Mouse (Mus musculus): Measurements from ENCODE around the gene Psg21. TPM values are rescaled to one million over a fixed set of nuclear protein-coding genes. Genes with fewer than 3 reads are reported as not detected.
"Not testable (repeated sequence)": the region's sequence is repeated elsewhere in the genome, so short reads cannot be mapped to it uniquely, and the experiment has no call there.

Psg21 gene
- polyA plus RNA-seq (2012; rRNA removed) (0.02 TPM in 1 of 2 replicates, not detected in the other), polyA plus RNA-seq (2014; fragmentation: Nextera tagmentation; extraction: Ambion mirVana) (not detected in 2 replicates)

DNA sequence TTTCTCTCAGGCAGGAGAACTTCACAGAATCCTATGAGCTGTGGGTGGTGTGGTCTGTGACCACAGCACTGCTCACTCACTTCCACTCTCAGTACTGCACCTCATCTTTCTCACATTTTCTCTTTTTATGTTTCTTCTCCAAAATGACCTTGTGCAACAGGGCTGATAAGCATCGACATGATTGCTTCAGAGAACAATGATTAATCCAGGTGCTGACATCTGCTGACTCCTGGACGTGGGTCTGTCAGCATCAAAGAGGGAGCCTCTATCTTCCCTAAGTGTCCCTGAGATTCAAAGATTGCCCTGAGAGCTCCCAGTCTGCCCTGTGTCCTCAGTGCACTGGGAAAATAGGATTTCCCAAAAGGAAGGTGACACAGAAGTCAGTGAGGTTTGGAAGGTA, at the start of gene Psg21:
Gene Psg21, minus strand, starts transcription at position 101 of the 400 bp plus-strand sequence.
- not testable (repeated sequence) for H3K36me3 ChIP-seq (replicated peaks; ENCODE audit: control insufficient read depth, insufficient read depth, low read depth); H3K27me3 ChIP-seq (ENCODE audit: control insufficient read depth, insufficient read depth, low read length); DNase-seq (ENCODE audit: low read depth in 3 of 3, low spot score in 3 of 3); H3K9me3 ChIP-seq (ENCODE audit: control insufficient read depth, low read length); H3K4me2 ChIP-seq (ENCODE audit: low read depth); ATAC-seq (ENCODE audit: insufficient read depth); H3K27ac ChIP-seq; H3K9ac ChIP-seq (replicated peaks); H3K4me1 ChIP-seq (replicated peaks; ENCODE audit: control insufficient read depth in 2 of 2, insufficient read depth in 2 of 2, low read length in 1 of 2); H3K4me3 ChIP-seq (ENCODE audit: insufficient read depth in 1 of 2, low read depth in 2 of 2, low read length in 2 of 2)
- WGBS (ENCODE audit: insufficient replicate concordance): 24% methylated on average over 1 of the region's 2 CpGs

GRCm38 (mm10) chr7:18686085-18686484, 29.6 kb upstream of the Psg21 start, which contains the start of gene Psg20:
Gene Psg20 (minus strand): TSS chr7:18686185.
- no peak within 1 kb of the TSS for H3K4me2 ChIP-seq (ENCODE audit: low read depth)
- no peaks in the 10 kb centered on the region for H3K9me3 ChIP-seq (ENCODE audit: control insufficient read depth, low read length)
- H3K4me1 ChIP-seq (replicated peaks; ENCODE audit: control insufficient read depth in 2 of 2, insufficient read depth in 2 of 2, low read length in 1 of 2): no peaks in the 10 kb centered on the region
- 32% methylated on average over 2 of the region's 2 CpGs for WGBS (ENCODE audit: insufficient replicate concordance)
- no peak for DNase-seq (ENCODE audit: low read depth in 3 of 3, low spot score in 3 of 3)
- no peak within 1 kb of the TSS for H3K27ac ChIP-seq
- no peak within 1 kb of the TSS for H3K4me3 ChIP-seq (ENCODE audit: insufficient read depth in 1 of 2, low read depth in 2 of 2, low read length in 2 of 2)
- no peak within 1 kb of the TSS for H3K9ac ChIP-seq (replicated peaks)
- no peaks in the 10 kb centered on the region for H3K27me3 ChIP-seq (ENCODE audit: control insufficient read depth, insufficient read depth, low read length)
- TF ChIP-seq EP300 (IDR thresholded peaks at IDR 0.05; ENCODE audit: low read depth): no peak
- H3K36me3 ChIP-seq (replicated peaks; ENCODE audit: control insufficient read depth, insufficient read depth, low read depth): no peaks in the 10 kb centered on the region
- ATAC-seq (ENCODE audit: insufficient read depth): no peak

DNA sequence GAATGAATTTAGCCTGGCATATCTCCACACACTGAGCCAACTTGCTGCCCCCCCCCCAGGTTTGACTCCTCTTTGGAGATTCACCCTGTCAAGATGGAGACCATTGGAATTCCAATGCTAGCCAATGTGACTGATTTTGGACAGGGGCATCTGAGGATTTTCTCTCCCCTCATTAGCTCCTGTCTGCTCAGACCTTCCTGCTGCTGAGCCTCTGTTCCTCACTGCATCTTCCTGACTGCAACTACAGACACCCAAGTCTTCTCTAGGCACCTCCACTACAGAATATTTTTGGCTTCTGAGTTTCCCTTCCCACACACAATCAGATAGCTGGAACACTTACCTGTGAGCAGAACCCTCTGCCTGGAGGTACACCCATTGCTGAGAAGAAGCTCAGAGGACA, 29.1 kb upstream of the Psg21 start:
- Histone ChIP-seq H3K4me3 (ENCODE audit: insufficient read depth in 1 of 2, low read depth in 2 of 2, low read length in 2 of 2) (no peak overlapping the region), H3K27ac (no peak overlapping the region), H3K9me3 (ENCODE audit: control insufficient read depth, low read length) (no peaks in the 10 kb centered on the region), H3K4me1 (replicated peaks; ENCODE audit: control insufficient read depth in 2 of 2, insufficient read depth in 2 of 2, low read length in 1 of 2) (no peaks in the 10 kb centered on the region), H3K9ac (replicated peaks) (no peak overlapping the region), H3K27me3 (ENCODE audit: control insufficient read depth, insufficient read depth, low read length) (no peaks in the 10 kb centered on the region), H3K4me2 (ENCODE audit: low read depth) (no peak overlapping the region), H3K36me3 (replicated peaks; ENCODE audit: control insufficient read depth, insufficient read depth, low read depth) (no peaks in the 10 kb centered on the region)
- DNase-seq (ENCODE audit: low read depth in 3 of 3, low spot score in 3 of 3): no peak
- no peak for ATAC-seq (ENCODE audit: insufficient read depth)
- no peak for TF ChIP-seq CTCF (IDR thresholded peaks at IDR 0.05; ENCODE audit: low read depth)
- no peak for TF ChIP-seq EP300 (IDR thresholded peaks at IDR 0.05; ENCODE audit: low read depth)

DNA sequence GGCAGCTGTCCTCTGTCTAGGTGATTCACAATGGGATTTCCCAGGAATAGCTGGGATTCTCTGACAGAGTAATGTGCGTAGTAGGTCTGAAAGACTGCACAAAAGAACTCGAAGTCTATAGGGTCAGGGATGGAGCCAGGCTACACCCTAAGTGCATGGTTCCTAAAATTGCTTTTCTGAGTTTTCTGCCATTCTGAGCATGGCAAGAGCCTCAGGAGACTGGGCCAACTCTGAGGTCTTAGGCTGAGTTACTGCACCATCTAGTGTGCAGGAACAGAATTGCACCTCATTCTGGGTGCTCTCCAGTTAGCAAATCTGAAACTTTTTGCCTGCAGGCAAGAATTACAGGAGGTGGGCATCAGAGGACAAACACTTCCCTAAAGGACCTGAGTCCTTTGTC, 23.2 kb upstream of the Psg21 start:
- no peaks in the 10 kb centered on the region for H3K27me3 ChIP-seq (ENCODE audit: control insufficient read depth, insufficient read depth, low read length)
- WGBS (ENCODE audit: insufficient replicate concordance): 25% methylated on average over 2 of the region's 2 CpGs
- TF ChIP-seq EP300 (IDR thresholded peaks at IDR 0.05; ENCODE audit: low read depth) (no peak), CTCF (IDR thresholded peaks at IDR 0.05; ENCODE audit: low read depth) (peak; percentile 58)
- H3K9me3 ChIP-seq (ENCODE audit: control insufficient read depth, low read length): no peaks in the 10 kb centered on the region
- H3K4me2 ChIP-seq (ENCODE audit: low read depth): no peak overlapping the region
- no peak overlapping the region for H3K27ac ChIP-seq
- no peaks in the 10 kb centered on the region for H3K4me1 ChIP-seq (replicated peaks; ENCODE audit: control insufficient read depth in 2 of 2, insufficient read depth in 2 of 2, low read length in 1 of 2)
- H3K4me3 ChIP-seq (ENCODE audit: insufficient read depth in 1 of 2, low read depth in 2 of 2, low read length in 2 of 2): no peak overlapping the region
- ATAC-seq (ENCODE audit: insufficient read depth) (no peak), DNase-seq (ENCODE audit: low read depth in 3 of 3, low spot score in 3 of 3) (no peak)
- H3K36me3 ChIP-seq (replicated peaks; ENCODE audit: control insufficient read depth, insufficient read depth, low read depth): no peaks in the 10 kb centered on the region
- no peak overlapping the region for H3K9ac ChIP-seq (replicated peaks)

DNA sequence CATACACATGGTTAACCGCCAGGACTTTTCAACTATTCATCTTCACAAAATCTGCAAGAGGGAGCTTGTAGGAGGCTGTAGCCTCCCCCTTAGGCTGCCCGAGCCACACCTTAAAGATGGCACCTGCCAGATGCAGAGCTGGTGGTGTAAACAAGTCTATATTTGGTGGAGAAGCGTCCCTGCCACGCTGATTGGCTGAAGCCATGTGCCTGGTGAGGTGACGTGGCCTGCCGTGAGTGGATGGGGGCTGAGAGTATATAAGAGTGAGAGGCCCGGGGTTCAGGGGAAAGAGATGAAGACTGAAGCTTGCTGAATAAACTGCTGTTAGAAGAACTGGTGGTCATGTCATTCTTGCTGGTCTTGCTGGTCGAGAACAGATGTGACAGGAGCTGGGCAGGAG, 29.6 kb downstream of the Psg21 start:
- not testable (repeated sequence) for H3K9ac ChIP-seq (replicated peaks); ATAC-seq (ENCODE audit: insufficient read depth); H3K36me3 ChIP-seq (replicated peaks; ENCODE audit: control insufficient read depth, insufficient read depth, low read depth); H3K27ac ChIP-seq; H3K4me2 ChIP-seq (ENCODE audit: low read depth); DNase-seq (ENCODE audit: low read depth in 3 of 3, low spot score in 3 of 3); H3K27me3 ChIP-seq (ENCODE audit: control insufficient read depth, insufficient read depth, low read length); H3K4me3 ChIP-seq (ENCODE audit: insufficient read depth in 1 of 2, low read depth in 2 of 2, low read length in 2 of 2); H3K9me3 ChIP-seq (ENCODE audit: control insufficient read depth, low read length); H3K4me1 ChIP-seq (replicated peaks; ENCODE audit: control insufficient read depth in 2 of 2, insufficient read depth in 2 of 2, low read length in 1 of 2)
- 57% methylated on average over 8 of the region's 8 CpGs for WGBS (ENCODE audit: insufficient replicate concordance)

GRCm38 (mm10) chr7:18616401-18616800, 40.1 kb downstream of the Psg21 start, which contains the start of gene Psg23:
Gene Psg23 (minus strand): TSS chr7:18616501.
- not testable (repeated sequence) for H3K27ac ChIP-seq; H3K36me3 ChIP-seq (replicated peaks; ENCODE audit: control insufficient read depth, insufficient read depth, low read depth); H3K9me3 ChIP-seq (ENCODE audit: control insufficient read depth, low read length); H3K4me3 ChIP-seq (ENCODE audit: insufficient read depth in 1 of 2, low read depth in 2 of 2, low read length in 2 of 2); H3K9ac ChIP-seq (replicated peaks); H3K4me1 ChIP-seq (replicated peaks; ENCODE audit: control insufficient read depth in 2 of 2, insufficient read depth in 2 of 2, low read length in 1 of 2); H3K27me3 ChIP-seq (ENCODE audit: control insufficient read depth, insufficient read depth, low read length); DNase-seq (ENCODE audit: low read depth in 3 of 3, low spot score in 3 of 3); ATAC-seq (ENCODE audit: insufficient read depth); H3K4me2 ChIP-seq (ENCODE audit: low read depth)
- 17% methylated on average over 1 of the region's 2 CpGs for WGBS (ENCODE audit: insufficient replicate concordance)

Other genes with a start within 250 kb of the Psg21 start
- not detected in 2 replicates for gene Psg28, start 224.7 kb downstream of the Psg21 start, polyA plus RNA-seq (2012; rRNA removed)
- not detected in 2 replicates for gene Psg28, start 224.7 kb downstream of the Psg21 start, polyA plus RNA-seq (2014; fragmentation: Nextera tagmentation; extraction: Ambion mirVana)
- not detected in 2 replicates for gene Psg26, start 172.5 kb downstream of the Psg21 start, polyA plus RNA-seq (2012; rRNA removed)
- gene Psg26, start 172.5 kb downstream of the Psg21 start, polyA plus RNA-seq (2014; fragmentation: Nextera tagmentation; extraction: Ambion mirVana): not detected in 2 replicates
- not detected in 2 replicates for gene Psg25, start 124.5 kb downstream of the Psg21 start, polyA plus RNA-seq (2012; rRNA removed)
- not detected in 2 replicates for gene Psg25, start 124.5 kb downstream of the Psg21 start, polyA plus RNA-seq (2014; fragmentation: Nextera tagmentation; extraction: Ambion mirVana)
- gene Psg27, start 89.4 kb downstream of the Psg21 start, polyA plus RNA-seq (2012; rRNA removed): not detected in 2 replicates
- gene Psg27, start 89.4 kb downstream of the Psg21 start, polyA plus RNA-seq (2014; fragmentation: Nextera tagmentation; extraction: Ambion mirVana): not detected in 2 replicates
- gene Psg23, start 40.2 kb downstream of the Psg21 start, polyA plus RNA-seq (2012; rRNA removed): 0.02 TPM in 1 of 2 replicates, not detected in the other
- gene Psg23, start 40.2 kb downstream of the Psg21 start, polyA plus RNA-seq (2014; fragmentation: Nextera tagmentation; extraction: Ambion mirVana): not detected in 2 replicates
- gene Psg20, start 29.5 kb upstream of the Psg21 start, polyA plus RNA-seq (2012; rRNA removed): not detected in 2 replicates
- not detected in 2 replicates for gene Psg20, start 29.5 kb upstream of the Psg21 start, polyA plus RNA-seq (2014; fragmentation: Nextera tagmentation; extraction: Ambion mirVana)
- 0.01 and 0.04 TPM in 2 replicates for gene Psg22, start 61.4 kb upstream of the Psg21 start, polyA plus RNA-seq (2012; rRNA removed)
- 0.05 TPM in 1 of 2 replicates, not detected in the other for gene Psg22, start 61.4 kb upstream of the Psg21 start, polyA plus RNA-seq (2014; fragmentation: Nextera tagmentation; extraction: Ambion mirVana)
- gene Psg19, start 141.8 kb upstream of the Psg21 start, polyA plus RNA-seq (2012; rRNA removed): not detected in 2 replicates
- gene Psg19, start 141.8 kb upstream of the Psg21 start, polyA plus RNA-seq (2014; fragmentation: Nextera tagmentation; extraction: Ambion mirVana): not detected in 2 replicates
- gene Psg17, start 164.9 kb upstream of the Psg21 start, polyA plus RNA-seq (2012; rRNA removed): 0.03 TPM in 1 of 2 replicates, not detected in the other
- gene Psg17, start 164.9 kb upstream of the Psg21 start, polyA plus RNA-seq (2014; fragmentation: Nextera tagmentation; extraction: Ambion mirVana): not detected in 2 replicates
- gene Mill2, start 183.2 kb upstream of the Psg21 start, polyA plus RNA-seq (2012; rRNA removed): 0.16 and 0.18 TPM in 2 replicates
- 0.09 and 0.19 TPM in 2 replicates for gene Mill2, start 183.2 kb upstream of the Psg21 start, polyA plus RNA-seq (2014; fragmentation: Nextera tagmentation; extraction: Ambion mirVana)
- 10.5 and 15.1 TPM in 2 replicates for gene Pglyrp1, start 214.6 kb upstream of the Psg21 start, polyA plus RNA-seq (2012; rRNA removed)
- gene Pglyrp1, start 214.6 kb upstream of the Psg21 start, polyA plus RNA-seq (2014; fragmentation: Nextera tagmentation; extraction: Ambion mirVana): 23.2 and 32.0 TPM in 2 replicates

Measured in liver, embryonic 14.5 days (tissue).